Mouse (Mus musculus): ENCODE measurements around the gene Olfr790.

DNA sequence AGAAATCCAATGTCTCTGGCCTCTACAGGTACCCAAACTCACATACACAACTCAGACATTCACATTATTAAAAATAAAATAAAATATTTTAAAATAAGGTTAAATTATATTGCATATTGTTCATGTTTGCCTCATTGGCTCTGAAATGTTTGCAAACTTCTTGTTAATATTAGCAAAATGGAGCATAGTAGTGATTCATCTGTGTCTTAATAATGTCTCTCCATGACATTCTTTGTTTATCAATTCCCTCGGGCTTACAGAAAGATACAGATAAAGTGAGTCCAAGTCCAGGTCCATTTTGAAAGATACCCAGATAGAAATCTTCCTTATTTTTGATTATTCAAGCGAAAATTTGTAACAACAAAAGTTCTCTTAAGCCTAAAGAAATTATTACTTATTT lies 13.8 kb upstream of the Olfr790 start, which contains the start of gene Olfr789:
- no peak for TF ChIP-seq CTCF (IDR thresholded peaks at IDR 0.05; ENCODE audit: borderline replicate concordance, insufficient read depth, low read length)
- TF ChIP-seq POLR2A (IDR thresholded peaks at IDR 0.05; ENCODE audit: low read depth, low read length) = no peak

Data from embryonic fibroblast, embryonic 13.5 days (primary cell).